Mouse (Mus musculus) lung, adult 18-20 months (tissue): ENCODE results near the gene Setx.

Experiments
- DNase-seq, 2 experiments: peaks; one replicate each; pipeline ENCODE4 v3.0.0; 2022; ENCODE audit warnings: mixed read lengths in 2 of 2

The Setx gene

DNA sequence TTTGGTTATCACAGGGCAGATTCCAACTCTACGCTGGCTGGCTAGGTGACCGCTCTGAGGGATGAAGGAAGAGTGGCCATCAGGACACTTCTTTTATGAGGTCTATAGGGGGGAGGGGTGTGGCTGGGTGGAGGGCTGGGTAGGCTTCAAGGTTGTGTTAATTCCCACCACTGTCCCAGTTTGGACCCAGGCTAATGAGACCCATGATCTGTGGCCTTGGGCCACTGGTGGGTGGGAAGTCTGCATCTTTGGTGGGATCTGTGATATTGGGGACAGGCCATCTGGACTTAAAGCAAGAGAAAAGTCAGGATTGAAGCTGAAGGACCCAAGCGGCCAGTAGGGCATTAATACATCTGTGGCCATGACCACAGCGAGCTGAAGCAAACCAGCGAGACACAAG lies 94.8 kb downstream of the Setx start:
- DNase-seq = no peak

DNA sequence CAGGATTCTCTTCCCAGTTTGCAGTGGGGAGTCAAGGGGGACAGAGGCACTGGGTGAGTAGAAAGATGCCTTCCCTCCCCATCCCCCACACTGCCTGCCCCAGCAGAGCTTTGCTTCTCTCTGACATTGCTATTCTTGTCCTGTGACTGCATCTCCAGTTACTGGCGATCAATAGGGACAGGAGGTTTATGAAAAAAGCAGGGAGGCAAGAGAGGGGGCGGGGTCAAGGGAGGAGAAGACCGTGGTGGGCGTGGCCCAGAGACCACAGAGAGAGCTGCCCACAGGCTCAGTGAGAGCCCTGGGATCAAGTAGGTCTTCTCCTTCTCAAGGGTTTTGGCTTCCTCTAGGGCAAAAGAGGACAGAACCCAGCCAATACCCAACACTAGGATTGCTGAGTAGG lies 98.3 kb downstream of the Setx start:
- peak in 1 of 2 experiments; percentile 12 for DNase-seq

DNA sequence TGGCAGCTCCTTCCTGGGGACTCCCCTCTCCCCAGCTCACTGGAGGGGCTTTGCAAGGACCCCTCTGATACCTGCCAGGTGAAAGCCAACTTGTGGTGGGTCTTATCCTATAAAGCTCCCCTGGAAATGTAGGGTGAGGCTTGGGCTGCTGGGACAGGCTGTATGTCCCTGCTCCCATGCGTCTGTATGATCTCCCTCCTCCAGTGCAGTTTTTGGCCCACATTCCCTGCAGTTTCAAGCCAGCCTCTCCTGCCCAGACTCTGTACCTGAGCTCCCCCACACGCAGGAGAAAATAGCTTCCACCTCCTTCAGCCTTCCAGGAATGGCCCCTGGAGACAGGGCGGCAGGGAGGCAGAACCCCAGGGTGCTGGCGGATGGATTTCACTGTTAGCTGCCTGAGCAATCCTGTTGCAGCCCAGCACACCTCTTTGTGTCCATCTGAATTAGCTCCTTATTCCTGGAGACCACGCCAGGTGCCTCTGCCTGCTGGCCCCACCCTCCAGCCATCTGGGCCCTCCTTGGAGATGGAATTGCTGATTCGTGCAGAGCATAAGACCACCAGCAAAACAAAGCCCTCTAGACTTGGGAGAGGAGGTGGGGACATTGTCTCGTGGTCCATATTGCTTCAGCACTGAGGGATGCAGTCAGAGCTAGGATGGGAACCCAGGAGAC lies 99.7 kb downstream of the Setx start:
- no peak for DNase-seq

DNA sequence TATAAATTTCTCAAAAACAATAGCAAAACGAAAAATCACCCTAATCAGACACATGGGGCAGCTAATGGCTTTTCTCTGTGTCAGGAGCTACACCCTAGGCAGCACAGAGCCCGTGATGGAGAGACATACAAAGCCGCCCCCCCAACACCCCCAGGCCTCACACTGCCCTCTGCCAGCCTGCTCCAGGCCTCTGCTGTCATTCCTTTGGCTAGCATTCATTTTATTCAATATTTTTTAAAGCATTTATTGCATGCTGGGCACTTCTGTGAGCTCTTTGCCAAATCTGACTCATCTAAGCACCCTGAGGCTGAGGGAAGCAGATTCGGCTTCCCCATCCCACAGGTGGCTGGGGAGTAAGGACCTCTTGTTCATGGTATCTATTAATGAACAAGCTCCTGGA lies 102.7 kb downstream of the Setx start:
- DNase-seq = no peak

DNA sequence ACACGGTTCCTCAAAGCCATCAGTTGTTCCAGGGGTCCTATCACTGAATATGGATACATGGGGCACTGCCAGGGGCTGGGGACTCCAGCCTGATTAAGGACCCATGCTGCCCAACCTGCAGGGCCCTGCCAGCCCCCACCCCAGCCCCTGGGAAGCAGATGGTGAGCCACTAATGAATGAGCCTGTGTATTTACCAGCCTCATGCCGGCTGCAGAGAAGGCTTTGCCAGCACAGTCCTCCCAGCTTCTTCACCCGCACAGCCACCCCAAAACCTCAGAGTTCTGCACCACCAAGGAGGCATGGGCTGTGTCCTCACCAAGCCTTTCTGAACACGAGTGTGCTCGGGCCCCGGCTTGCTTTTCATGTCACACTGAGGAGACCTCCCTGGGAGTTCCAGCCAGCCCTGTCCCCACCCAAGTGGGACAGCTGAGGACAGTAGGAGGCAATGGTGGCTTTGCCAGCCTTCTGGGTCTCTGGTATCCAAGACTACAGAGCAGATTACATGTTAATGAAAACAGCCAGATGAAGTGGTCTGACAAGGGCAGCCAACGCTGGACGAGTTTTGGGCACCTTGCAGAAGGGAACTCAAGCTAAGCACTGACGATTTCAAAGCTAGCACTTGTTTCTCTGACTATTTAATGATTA lies 106.3 kb downstream of the Setx start:
- no peak for DNase-seq
